Comparison of ENCODE assay signal across 21 mouse cellular contexts in the genomic region with DNA sequence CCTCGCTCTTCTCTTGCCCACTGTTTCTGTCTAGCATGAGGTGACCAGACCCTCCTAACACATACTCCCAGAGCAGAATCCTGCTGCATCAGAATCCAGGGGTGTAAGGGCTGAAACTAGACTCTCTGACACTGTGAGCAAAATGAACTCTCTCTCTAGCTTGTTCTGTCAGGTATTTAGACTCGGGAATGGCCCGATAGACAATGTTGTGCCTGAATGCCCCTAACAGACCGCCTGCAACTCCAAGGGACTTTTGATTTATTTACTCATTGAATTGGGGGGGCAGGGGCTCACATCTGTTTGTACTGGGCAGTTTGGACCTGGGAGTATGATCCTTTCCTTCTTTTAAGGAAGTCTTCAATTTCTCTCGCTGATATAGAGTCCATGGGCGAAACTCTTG.
DNase-seq lines count a peak whose midpoint lies in the region; ATAC-seq and TF ChIP-seq lines count a peak whose summit lies in the region.
"Had no signal": no experiment of that assay in that cellular context is flagged by ENCODE, and none has a peak within 500 bp of the region (broad histone marks: within the 10 kb centered on the region; RNA-seq: fewer than 3 reads in every experiment).

No protein-coding gene starts in this region.

- no peak for TF ChIP-seq CTCF in intestine, postnatal 0 days (IDR thresholded peaks at IDR 0.05; ENCODE audit: low read depth)

- no peaks in the 10 kb centered on the region; the same call in 1 of the 2 replicates for H3K27me3 ChIP-seq in heart, embryonic 10.5 days (ENCODE audit: insufficient read depth, poor library complexity, severe bottlenecking)
- H3K27me3 ChIP-seq in heart, embryonic 11.5 days (ENCODE audit: control insufficient read depth, insufficient read depth, low read length) = no peaks in the 10 kb centered on the region
- H3K27me3 ChIP-seq in intestine, embryonic 14.5 days (replicated peaks; ENCODE audit: control insufficient read depth, insufficient read depth, low read length) = no peaks in the 10 kb centered on the region
- no peaks in the 10 kb centered on the region for H3K27me3 ChIP-seq in intestine, postnatal 0 days (replicated peaks; ENCODE audit: control insufficient read depth, insufficient read depth, low read length)
- H3K27me3 ChIP-seq: CH12.LX had no signal

- 83% methylated on average over 6 of the region's 6 CpGs for WGBS in heart, embryonic 10.5 days
- 85% methylated on average over 6 of the region's 6 CpGs for WGBS in heart, embryonic 11.5 days (ENCODE audit: insufficient replicate concordance)
- 79% methylated on average over 6 of the region's 6 CpGs for WGBS in intestine, embryonic 14.5 days
- 81% methylated on average over 6 of the region's 6 CpGs for WGBS in intestine, postnatal 0 days

- H3K4me1 ChIP-seq in heart, embryonic 10.5 days = no peaks in the 10 kb centered on the region
- H3K4me1 ChIP-seq in heart, embryonic 11.5 days (ENCODE audit: control insufficient read depth, insufficient read depth, low read length) = no peaks in the 10 kb centered on the region
- H3K4me1 ChIP-seq in intestine, embryonic 14.5 days (replicated peaks; ENCODE audit: control insufficient read depth, insufficient read depth, low read length) = no peaks in the 10 kb centered on the region
- no peaks in the 10 kb centered on the region for H3K4me1 ChIP-seq in intestine, postnatal 0 days (replicated peaks; ENCODE audit: control insufficient read depth, insufficient read depth, low read length)

- H3K9me3 ChIP-seq in heart, embryonic 10.5 days = no peaks in the 10 kb centered on the region
- no peaks in the 10 kb centered on the region for H3K9me3 ChIP-seq in heart, embryonic 11.5 days (replicated peaks; ENCODE audit: control insufficient read depth, low read length)
- no peaks in the 10 kb centered on the region for H3K9me3 ChIP-seq in intestine, embryonic 14.5 days (ENCODE audit: control insufficient read depth, low read length)
- H3K9me3 ChIP-seq in intestine, postnatal 0 days (ENCODE audit: control insufficient read depth) = no peaks in the 10 kb centered on the region

- H3K27ac ChIP-seq in heart, embryonic 10.5 days = no peak overlapping the region
- no peak overlapping the region for H3K27ac ChIP-seq in heart, embryonic 11.5 days (ENCODE audit: low read depth, low read length)
- H3K27ac ChIP-seq in intestine, embryonic 14.5 days (ENCODE audit: low read depth) = no peak overlapping the region
- no peak overlapping the region for H3K27ac ChIP-seq in intestine, postnatal 0 days (ENCODE audit: low read depth, low read length)

- H3K36me3 ChIP-seq in heart, embryonic 10.5 days = no peaks in the 10 kb centered on the region
- H3K36me3 ChIP-seq in heart, embryonic 11.5 days (ENCODE audit: control insufficient read depth, insufficient read depth, low read length) = no peaks in the 10 kb centered on the region
- H3K36me3 ChIP-seq in intestine, embryonic 14.5 days (ENCODE audit: control insufficient read depth, insufficient read depth, low read length) = no peaks in the 10 kb centered on the region
- no peaks in the 10 kb centered on the region for H3K36me3 ChIP-seq in intestine, postnatal 0 days (ENCODE audit: control insufficient read depth, insufficient read depth)
- H3K36me3 ChIP-seq: G1E had no signal

- ATAC-seq in heart, embryonic 11.5 days (replicated peaks; ENCODE audit: insufficient number of reproducible peaks, low FRiP score, low TSS enrichment) = no peak
- ATAC-seq in intestine, embryonic 14.5 days (replicated peaks; ENCODE audit: low FRiP score, low TSS enrichment, low read depth) = no peak
- ATAC-seq in intestine, postnatal 0 days = no peak
- ATAC-seq: activated CD4-positive, CD25-positive, alpha-beta regulatory T cell, adult 4 months; CD4-positive, CD25-positive, alpha-beta regulatory T cell, adult 4 months; Patski had no signal

- no peak overlapping the region for H3K9ac ChIP-seq in heart, embryonic 11.5 days (ENCODE audit: low read depth, low read length)
- H3K9ac ChIP-seq in intestine, embryonic 14.5 days (ENCODE audit: low read length) = no peak overlapping the region
- H3K9ac ChIP-seq in intestine, postnatal 0 days (ENCODE audit: low read depth, low read length) = no peak overlapping the region

- intact Hi-C loops in heart, postnatal 14 days (cut with DNase I) = no loop called here

- no peak overlapping the region for H3K4me3 ChIP-seq in heart, embryonic 10.5 days
- H3K4me3 ChIP-seq in heart, embryonic 11.5 days (ENCODE audit: low read depth, low read length) = no peak overlapping the region
- H3K4me3 ChIP-seq in intestine, embryonic 14.5 days (ENCODE audit: low read depth, low read length) = no peak overlapping the region
- H3K4me3 ChIP-seq in intestine, postnatal 0 days (ENCODE audit: low read depth, low read length) = no peak overlapping the region

- no peak overlapping the region for H3K4me2 ChIP-seq in heart, embryonic 11.5 days
- no peak overlapping the region for H3K4me2 ChIP-seq in intestine, embryonic 14.5 days (ENCODE audit: low read length)
- H3K4me2 ChIP-seq in intestine, postnatal 0 days (replicated peaks; ENCODE audit: low read depth) = no peak overlapping the region

- peak; percentile 51 for DNase-seq in heart, adult 11 months
- no peak for DNase-seq in heart, postnatal 14 days
- peak; percentile 58 for DNase-seq in heart, embryonic 10.5 days (ENCODE audit: low spot score)
- peak; percentile 16 for DNase-seq in intestine, embryonic 14.5 days (ENCODE audit: low spot score)
- DNase-seq: adrenal gland, adult 2 months; adrenal gland, adult 8-10 months; adrenal gland, postnatal 10 days; adrenal gland, postnatal 14 days; adrenal gland, postnatal 25 days; adrenal gland, postnatal 36 days; B cell, adult 2 months; cerebellum, adult 11 months; cerebellum, adult 11-12 months; cerebellum, adult 18-20 months had no signal

Comparison
In these comparisons a context has a peak if more than half of its experiments do, and no peak if none do; other contexts are left out.
1. DNase-seq: peak in heart, adult 11 months (single experiment), heart, embryonic 10.5 days (single experiment) and intestine, embryonic 14.5 days (single experiment); none in heart, postnatal 14 days (0 of 2).